Mouse (Mus musculus): ENCODE data around the gene Wdr66. TPM values are rescaled to one million over a fixed set of nuclear protein-coding genes. Genes with fewer than 3 reads are reported as not detected.

Gene Wdr66
- polyA plus RNA-seq, 1 experiment from 2014 or later = 1.4 TPM

- H3K4me1 ChIP-seq (ENCODE audit: control insufficient read depth, insufficient read depth, low read length) = peaks cover under 1% of the 10 kb centered on the region; the same call in 1 of the 2 replicates
- ATAC-seq (ENCODE audit: low read depth) = no peak
- no peaks in the 10 kb centered on the region for H3K36me3 ChIP-seq (ENCODE audit: control insufficient read depth, insufficient read depth, low read length)
- no peaks in the 10 kb centered on the region for H3K27me3 ChIP-seq (ENCODE audit: control insufficient read depth, insufficient read depth, low read length)
- no peaks in the 10 kb centered on the region for H3K9me3 ChIP-seq (ENCODE audit: control insufficient read depth, low read length)
- WGBS = 76% methylated on average over 9 of the region's 9 CpGs
- H3K4me3 ChIP-seq (ENCODE audit: low read depth, low read length) = no peak overlapping the region
- no peak overlapping the region for H3K4me2 ChIP-seq (ENCODE audit: low read depth, low read length)
- no peak overlapping the region for H3K27ac ChIP-seq (ENCODE audit: low read depth, low read length)
- H3K9ac ChIP-seq (replicated peaks; ENCODE audit: low read depth, low read length) = no peak overlapping the region
Observed at GRCm38 (mm10) chr5:123281336-123282136, 29.6 kb downstream of the Wdr66 start.

DNA sequence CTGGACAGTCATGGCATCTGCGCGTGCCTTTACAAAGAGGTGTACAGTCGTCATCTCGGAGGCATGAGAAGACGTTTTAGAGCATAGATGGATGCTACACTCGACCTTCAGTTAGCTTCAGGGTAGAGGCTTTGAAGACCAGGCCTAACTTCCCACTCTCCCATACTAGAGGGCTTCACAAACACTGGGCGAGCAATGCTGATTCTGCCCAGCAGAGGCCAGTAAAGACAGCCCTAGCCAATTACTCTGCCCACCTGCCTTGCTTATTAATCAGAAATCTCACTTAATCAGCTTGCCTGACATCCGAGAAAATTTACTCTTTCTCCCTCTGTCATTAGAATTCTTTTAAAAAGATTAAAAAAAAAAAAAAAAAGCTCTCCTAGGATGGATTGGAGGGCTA, 33.3 kb downstream of the Wdr66 start:
- no peaks in the 10 kb centered on the region for H3K4me1 ChIP-seq (ENCODE audit: control insufficient read depth, insufficient read depth, low read length)
- H3K27me3 ChIP-seq (ENCODE audit: control insufficient read depth, insufficient read depth, low read length) = no peaks in the 10 kb centered on the region
- H3K4me2 ChIP-seq (ENCODE audit: low read depth, low read length) = no peak overlapping the region
- no peaks in the 10 kb centered on the region for H3K36me3 ChIP-seq (ENCODE audit: control insufficient read depth, insufficient read depth, low read length)
- no peak overlapping the region for H3K4me3 ChIP-seq (ENCODE audit: low read depth, low read length)
- H3K9me3 ChIP-seq (ENCODE audit: control insufficient read depth, low read length) = no peaks in the 10 kb centered on the region
- H3K27ac ChIP-seq (ENCODE audit: low read depth, low read length) = no peak overlapping the region
- 38% methylated on average over 8 of the region's 8 CpGs for WGBS
- no peak overlapping the region for H3K9ac ChIP-seq (replicated peaks; ENCODE audit: low read depth, low read length)
- no peak for ATAC-seq (ENCODE audit: low read depth)

DNA sequence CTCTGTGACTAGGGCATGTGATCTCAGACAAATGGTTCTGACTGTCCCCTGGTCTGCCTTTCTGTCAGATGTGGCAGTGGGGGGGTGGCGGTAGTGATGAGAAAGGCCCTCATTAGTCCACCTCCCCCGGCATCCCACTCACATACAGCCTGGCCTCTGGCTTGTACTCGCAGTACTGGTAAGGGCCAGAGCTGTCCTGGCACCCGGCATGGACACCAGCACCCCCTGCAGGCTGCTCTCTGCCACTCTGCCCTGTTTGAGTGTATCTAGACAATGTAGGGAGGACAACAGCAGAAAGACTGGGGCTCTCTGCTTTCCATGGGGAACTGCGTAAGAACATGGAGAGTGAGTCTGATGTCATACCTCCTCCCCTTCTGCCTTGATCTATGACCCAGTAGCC, 36.2 kb downstream of the Wdr66 start:
- Histone ChIP-seq H3K27me3 (ENCODE audit: control insufficient read depth, insufficient read depth, low read length) (no peaks in the 10 kb centered on the region), H3K9ac (replicated peaks; ENCODE audit: low read depth, low read length) (no peak overlapping the region), H3K4me3 (ENCODE audit: low read depth, low read length) (no peak overlapping the region), H3K4me2 (ENCODE audit: low read depth, low read length) (no peak overlapping the region), H3K4me1 (ENCODE audit: control insufficient read depth, insufficient read depth, low read length) (no peaks in the 10 kb centered on the region), H3K27ac (ENCODE audit: low read depth, low read length) (no peak overlapping the region), H3K36me3 (ENCODE audit: control insufficient read depth, insufficient read depth, low read length) (no peaks in the 10 kb centered on the region), H3K9me3 (ENCODE audit: control insufficient read depth, low read length) (no peaks in the 10 kb centered on the region)
- no peak for ATAC-seq (ENCODE audit: low read depth)
- WGBS = 81% methylated on average over 5 of the region's 5 CpGs

DNA sequence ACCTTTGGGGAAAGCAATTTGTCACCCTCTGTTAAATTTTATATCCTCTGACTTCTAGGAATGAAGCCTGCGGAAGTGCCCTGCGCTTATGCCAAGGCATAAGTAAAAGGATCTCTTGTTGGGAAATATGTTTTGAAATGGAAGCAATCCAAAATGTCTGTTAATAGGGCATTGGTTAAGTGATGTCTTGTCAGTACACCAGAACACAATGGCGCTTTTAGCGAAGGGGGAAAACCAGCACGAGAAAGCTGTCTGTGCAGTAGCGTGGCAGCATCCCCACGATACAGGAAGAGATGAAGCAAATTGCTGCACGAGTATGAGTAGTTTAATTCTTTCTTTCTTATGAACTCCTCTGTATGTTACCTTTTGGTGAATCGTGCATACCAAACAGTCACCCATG, 42.8 kb downstream of the Wdr66 start:
- no peak overlapping the region for H3K4me3 ChIP-seq (ENCODE audit: low read depth, low read length)
- WGBS = 52% methylated on average over 9 of the region's 9 CpGs
- 0 out of 2 replicates have a peak, but pooled peaks cover 4% of the 10 kb centered on the region for H3K4me1 ChIP-seq (ENCODE audit: control insufficient read depth, insufficient read depth, low read length)
- H3K36me3 ChIP-seq (ENCODE audit: control insufficient read depth, insufficient read depth, low read length) = no peaks in the 10 kb centered on the region
- H3K27ac ChIP-seq (ENCODE audit: low read depth, low read length) = no peak overlapping the region
- no peak for ATAC-seq (ENCODE audit: low read depth)
- H3K27me3 ChIP-seq (ENCODE audit: control insufficient read depth, insufficient read depth, low read length) = no peaks in the 10 kb centered on the region
- no peak overlapping the region for H3K9ac ChIP-seq (replicated peaks; ENCODE audit: low read depth, low read length)
- no peak overlapping the region for H3K4me2 ChIP-seq (ENCODE audit: low read depth, low read length)
- H3K9me3 ChIP-seq (ENCODE audit: control insufficient read depth, low read length) = no peaks in the 10 kb centered on the region

GRCm38 (mm10) chr5:123296224-123296806, 44.4 kb downstream of the Wdr66 start:
- Histone ChIP-seq H3K27ac (ENCODE audit: low read depth, low read length) (no peak overlapping the region), H3K4me3 (ENCODE audit: low read depth, low read length) (no peak overlapping the region), H3K4me1 (ENCODE audit: control insufficient read depth, insufficient read depth, low read length) (peaks cover 17% of the 10 kb centered on the region), H3K4me2 (ENCODE audit: low read depth, low read length) (no peak overlapping the region), H3K27me3 (ENCODE audit: control insufficient read depth, insufficient read depth, low read length) (no peaks in the 10 kb centered on the region), H3K9ac (replicated peaks; ENCODE audit: low read depth, low read length) (no peak overlapping the region), H3K9me3 (ENCODE audit: control insufficient read depth, low read length) (no peaks in the 10 kb centered on the region), H3K36me3 (ENCODE audit: control insufficient read depth, insufficient read depth, low read length) (no peaks in the 10 kb centered on the region)
- no peak for ATAC-seq (ENCODE audit: low read depth)
- WGBS = 68% methylated on average over 12 of the region's 12 CpGs

DNA sequence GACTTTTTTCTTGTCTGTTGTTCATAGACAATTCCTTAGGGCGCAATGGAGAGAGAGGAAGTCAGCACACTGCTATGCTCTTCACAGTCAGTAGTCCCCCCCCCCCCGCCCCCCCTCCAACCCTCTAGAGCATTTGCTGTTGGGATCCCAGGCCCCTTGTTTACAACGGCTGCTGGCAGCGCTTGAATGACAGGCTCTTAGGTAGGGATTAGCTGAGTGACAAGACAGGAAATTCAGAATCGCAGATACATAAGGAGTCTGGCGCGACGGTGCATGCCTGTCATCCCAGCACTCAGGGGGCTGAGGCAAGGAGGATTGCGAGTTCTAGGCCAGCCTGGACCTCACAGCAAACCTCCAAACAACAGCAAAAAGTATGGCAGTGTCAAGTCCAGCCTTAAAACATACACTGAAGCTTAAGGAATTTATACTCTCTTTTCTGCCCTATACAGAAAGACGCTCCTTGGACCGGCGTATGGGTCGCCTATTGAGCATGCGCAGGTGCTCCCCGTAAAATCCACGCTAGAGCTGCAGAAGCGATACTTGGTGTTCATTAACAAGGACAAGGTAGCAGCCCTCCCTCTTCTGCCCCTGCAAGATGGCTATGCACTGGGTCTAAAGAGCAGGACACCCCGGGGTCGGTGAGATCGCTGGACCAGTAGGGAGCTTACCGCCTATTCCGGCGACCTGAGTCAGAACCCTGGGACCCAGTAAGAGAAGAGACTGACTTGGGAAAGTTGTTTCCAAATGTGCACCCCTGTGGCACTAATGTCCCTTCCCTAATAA, 45.3 kb downstream of the Wdr66 start:
- Histone ChIP-seq H3K27me3 (ENCODE audit: control insufficient read depth, insufficient read depth, low read length) (no peaks in the 10 kb centered on the region), H3K9ac (replicated peaks; ENCODE audit: low read depth, low read length) (no peak overlapping the region), H3K4me3 (ENCODE audit: low read depth, low read length) (no peak overlapping the region), H3K9me3 (ENCODE audit: control insufficient read depth, low read length) (no peaks in the 10 kb centered on the region), H3K36me3 (ENCODE audit: control insufficient read depth, insufficient read depth, low read length) (no peaks in the 10 kb centered on the region), H3K27ac (ENCODE audit: low read depth, low read length) (no peak overlapping the region), H3K4me2 (ENCODE audit: low read depth, low read length) (no peak overlapping the region), H3K4me1 (ENCODE audit: control insufficient read depth, insufficient read depth, low read length) (peaks cover 22% of the 10 kb centered on the region)
- ATAC-seq (ENCODE audit: low read depth) = no peak
- WGBS = 62% methylated on average over 22 of the region's 23 CpGs

- Histone ChIP-seq H3K4me2 (ENCODE audit: low read depth, low read length) (no peak overlapping the region), H3K27me3 (ENCODE audit: control insufficient read depth, insufficient read depth, low read length) (no peaks in the 10 kb centered on the region), H3K4me1 (ENCODE audit: control insufficient read depth, insufficient read depth, low read length) (peaks cover 23% of the 10 kb centered on the region), H3K9ac (replicated peaks; ENCODE audit: low read depth, low read length) (no peak overlapping the region), H3K9me3 (ENCODE audit: control insufficient read depth, low read length) (no peaks in the 10 kb centered on the region), H3K27ac (ENCODE audit: low read depth, low read length) (no peak overlapping the region), H3K4me3 (ENCODE audit: low read depth, low read length) (no peak overlapping the region), H3K36me3 (ENCODE audit: control insufficient read depth, insufficient read depth, low read length) (no peaks in the 10 kb centered on the region)
- ATAC-seq (ENCODE audit: low read depth) = no peak
- WGBS = 72% methylated on average over 7 of the region's 7 CpGs
Observed at GRCm38 (mm10) chr5:123297830-123298229, 45.9 kb downstream of the Wdr66 start.

DNA sequence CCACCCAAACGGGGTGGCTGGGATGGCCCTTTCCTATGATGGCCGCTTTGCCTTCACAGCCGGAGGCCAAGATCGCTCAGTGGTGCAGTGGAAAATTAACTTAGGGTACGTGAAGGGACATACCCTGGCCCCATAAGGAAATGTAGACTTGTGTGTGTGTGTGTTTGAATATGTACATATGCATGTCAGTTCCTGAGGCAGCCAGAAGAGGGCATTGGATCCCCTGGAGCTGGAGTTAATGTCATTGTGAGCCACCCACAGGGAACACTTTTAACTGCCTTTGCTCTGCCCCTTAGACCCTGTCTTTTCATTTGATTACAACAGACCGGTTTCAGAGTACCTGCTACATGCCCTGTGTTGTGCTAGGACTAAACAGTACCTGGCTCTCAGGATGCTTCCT, 46.6 kb downstream of the Wdr66 start:
- no peaks in the 10 kb centered on the region for H3K9me3 ChIP-seq (ENCODE audit: control insufficient read depth, low read length)
- H3K27ac ChIP-seq (ENCODE audit: low read depth, low read length) = no peak overlapping the region
- H3K4me2 ChIP-seq (ENCODE audit: low read depth, low read length) = no peak overlapping the region
- H3K4me1 ChIP-seq (ENCODE audit: control insufficient read depth, insufficient read depth, low read length) = peaks cover 23% of the 10 kb centered on the region
- H3K4me3 ChIP-seq (ENCODE audit: low read depth, low read length) = no peak overlapping the region
- no peaks in the 10 kb centered on the region for H3K36me3 ChIP-seq (ENCODE audit: control insufficient read depth, insufficient read depth, low read length)
- ATAC-seq (ENCODE audit: low read depth) = no peak
- 81% methylated on average over 6 of the region's 6 CpGs for WGBS
- H3K9ac ChIP-seq (replicated peaks; ENCODE audit: low read depth, low read length) = no peak overlapping the region
- H3K27me3 ChIP-seq (ENCODE audit: control insufficient read depth, insufficient read depth, low read length) = no peaks in the 10 kb centered on the region
